Mouse (Mus musculus): ENCODE results near the gene Sphkap. TPM values are rescaled to one million over a fixed set of nuclear protein-coding genes. Genes with fewer than 3 reads are reported as not detected.

Gene Sphkap
- total RNA-seq, 2 experiments from 2014 or later, result 0.33 to 0.46 TPM

DNA sequence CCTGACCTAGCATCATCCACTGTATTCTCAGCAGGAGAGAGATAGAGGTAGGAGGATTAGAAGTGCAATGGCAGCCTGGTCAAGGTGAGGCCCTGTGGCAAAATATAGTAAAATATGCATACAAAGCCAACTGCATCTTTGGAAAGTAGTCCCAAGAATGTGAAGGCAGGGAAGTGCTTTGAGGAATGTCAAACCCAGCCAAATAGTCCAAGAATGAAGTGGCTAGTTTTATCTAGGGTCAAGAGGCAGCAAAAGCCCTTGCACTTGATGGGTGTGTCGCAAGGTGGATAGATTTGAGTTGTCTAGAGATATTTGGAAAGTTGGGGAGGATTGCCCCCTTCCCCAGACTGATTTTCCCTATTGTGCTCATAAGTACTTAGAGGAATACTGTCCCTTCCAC, 61.5 kb downstream of the Sphkap start:
- intact Hi-C loops (cut with DNase I), result no loop called here
- Histone ChIP-seq H3K4me3 (no peak overlapping the region), H3K27ac (no peak overlapping the region)
- DNase-seq, result no peak
- TF ChIP-seq CTCF (IDR thresholded peaks at IDR 0.05), result no peak

DNA sequence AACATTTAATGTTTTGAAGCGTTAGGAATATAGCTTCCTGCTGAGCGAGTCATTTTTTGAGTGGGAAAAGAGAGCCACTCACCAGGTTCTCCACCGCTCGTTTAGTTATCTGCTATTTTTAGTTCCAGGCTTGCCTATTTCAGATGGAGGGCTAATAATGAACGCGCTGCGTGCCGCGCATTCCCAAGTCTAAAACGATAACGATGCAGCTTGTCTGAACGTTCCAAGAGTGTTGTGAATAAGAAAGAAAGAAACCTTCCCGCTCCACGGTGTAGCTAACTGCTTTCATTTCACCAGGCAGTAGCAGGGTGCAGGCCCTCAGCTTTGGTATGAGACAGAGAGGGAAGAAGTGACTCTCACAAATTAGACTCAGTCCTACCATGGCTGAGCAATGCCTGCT, 62.4 kb downstream of the Sphkap start:
- no peak overlapping the region for H3K4me3 ChIP-seq
- intact Hi-C loops (cut with DNase I), result no loop called here
- no peak for DNase-seq
- TF ChIP-seq CTCF (IDR thresholded peaks at IDR 0.05), result no peak
- H3K27ac ChIP-seq, result no peak overlapping the region

DNA sequence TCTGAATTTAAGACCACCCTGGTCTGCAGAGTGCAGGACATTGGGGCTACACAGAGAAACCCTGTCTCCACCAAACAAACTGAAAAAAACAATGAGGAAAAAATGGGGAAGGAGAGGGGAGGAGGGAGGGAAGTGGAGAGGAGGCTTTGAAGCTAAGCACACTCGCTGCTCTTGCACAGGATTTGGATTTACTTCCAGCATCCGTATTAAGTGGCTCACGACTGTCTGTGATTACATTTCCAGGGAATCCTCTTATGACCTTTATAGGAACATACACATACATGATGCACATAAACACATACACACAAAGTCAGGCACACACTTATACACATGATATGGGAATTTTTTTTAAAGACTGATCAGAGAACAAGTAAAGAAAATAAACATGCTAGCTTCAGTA, 62.9 kb downstream of the Sphkap start:
- DNase-seq, result no peak
- TF ChIP-seq CTCF (IDR thresholded peaks at IDR 0.05), result no peak
- intact Hi-C loops (cut with DNase I), result no loop called here
- H3K4me3 ChIP-seq, result no peak overlapping the region
- H3K27ac ChIP-seq, result no peak overlapping the region

DNA sequence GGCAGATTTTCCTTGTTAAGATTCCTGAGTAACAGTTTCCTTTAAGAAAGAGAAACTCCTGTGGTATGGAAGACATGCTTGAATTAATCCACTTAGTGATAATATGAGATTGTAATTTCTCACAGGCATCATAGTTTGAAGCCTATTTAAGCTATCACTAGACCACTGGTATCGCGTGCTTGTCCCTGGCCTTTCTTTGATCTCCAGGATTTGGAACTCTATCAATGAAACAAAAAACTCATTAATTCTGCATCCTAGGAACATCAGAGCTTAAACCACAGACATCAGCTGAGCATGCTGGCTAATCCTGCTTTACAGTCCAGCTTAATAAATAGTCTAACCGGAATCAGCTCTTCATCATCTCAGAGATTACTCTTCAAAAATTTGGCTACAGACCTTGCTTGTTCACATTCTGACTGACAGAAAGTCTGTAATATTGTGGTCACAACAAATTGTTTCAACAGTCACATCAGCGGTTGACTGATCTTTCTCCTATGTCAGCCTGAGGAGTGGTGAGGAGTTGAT, 65.2 kb downstream of the Sphkap start:
- intact Hi-C loops (cut with DNase I), result no loop called here
- no peak overlapping the region for H3K4me3 ChIP-seq
- H3K27ac ChIP-seq, result no peak overlapping the region
- no peak for DNase-seq
- no peak for TF ChIP-seq CTCF (IDR thresholded peaks at IDR 0.05)

DNA sequence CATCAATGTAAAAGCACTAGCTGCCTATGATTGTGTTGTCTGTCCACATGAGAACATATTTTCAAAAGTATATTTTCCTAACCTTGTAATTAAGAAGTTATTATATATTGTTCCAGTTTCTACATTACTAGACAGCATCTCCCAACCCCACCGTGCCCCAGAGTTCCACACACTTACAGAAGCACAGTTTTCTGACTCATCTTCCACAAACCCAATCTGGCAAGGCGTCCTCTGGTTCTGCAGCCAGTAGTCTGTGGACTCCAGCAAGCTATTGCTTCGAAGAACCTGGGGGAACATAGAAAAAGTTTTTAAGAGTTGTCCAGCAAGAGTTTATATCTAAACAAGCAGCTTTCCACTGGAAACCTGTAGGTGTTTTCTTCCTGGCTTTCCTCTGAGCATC, 68.6 kb downstream of the Sphkap start:
- intact Hi-C loops (cut with DNase I), result no loop called here
- no peak for DNase-seq
- no peak for TF ChIP-seq CTCF (IDR thresholded peaks at IDR 0.05)
- H3K4me3 ChIP-seq, result no peak overlapping the region
- no peak overlapping the region for H3K27ac ChIP-seq

DNA sequence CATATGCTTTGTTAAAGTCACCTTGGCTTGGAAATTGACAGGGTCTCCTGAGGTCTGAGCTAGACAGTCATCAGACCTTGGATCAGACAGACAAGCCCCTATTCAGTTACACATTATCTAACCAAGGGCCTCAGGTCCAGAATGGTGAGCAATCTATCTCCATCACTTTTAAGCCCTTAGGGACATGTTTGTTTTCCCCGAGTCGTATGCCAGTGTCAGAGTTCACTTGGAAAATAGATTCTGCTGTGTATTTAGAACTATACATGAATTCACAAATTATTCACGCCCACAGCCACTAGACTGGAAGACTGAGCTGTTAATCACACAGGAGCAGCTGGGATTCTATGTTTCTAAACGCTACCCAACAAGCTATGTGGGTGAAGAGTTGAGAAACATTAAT, 91.1 kb downstream of the Sphkap start:
- H3K27ac ChIP-seq, result no peak overlapping the region
- H3K4me3 ChIP-seq, result no peak overlapping the region
- no peak for TF ChIP-seq CTCF (IDR thresholded peaks at IDR 0.05)
- intact Hi-C loops (cut with DNase I), result no loop called here
- DNase-seq, result no peak

- DNase-seq, result no peak
- intact Hi-C loops (cut with DNase I), result no loop called here
- Histone ChIP-seq H3K4me3 (no peak overlapping the region), H3K27ac (no peak overlapping the region)
- TF ChIP-seq CTCF (IDR thresholded peaks at IDR 0.05), result no peak
Observed at GRCm38 (mm10) chr1:83315146-83315545, 92.9 kb downstream of the Sphkap start.

- H3K4me3 ChIP-seq, result no peak overlapping the region
- DNase-seq, result no peak
- no peak for TF ChIP-seq CTCF (IDR thresholded peaks at IDR 0.05)
- H3K27ac ChIP-seq, result no peak overlapping the region
- intact Hi-C loops (cut with DNase I), result no loop called here
Observed at GRCm38 (mm10) chr1:83311607-83312295, 96.2 kb downstream of the Sphkap start.

DNA sequence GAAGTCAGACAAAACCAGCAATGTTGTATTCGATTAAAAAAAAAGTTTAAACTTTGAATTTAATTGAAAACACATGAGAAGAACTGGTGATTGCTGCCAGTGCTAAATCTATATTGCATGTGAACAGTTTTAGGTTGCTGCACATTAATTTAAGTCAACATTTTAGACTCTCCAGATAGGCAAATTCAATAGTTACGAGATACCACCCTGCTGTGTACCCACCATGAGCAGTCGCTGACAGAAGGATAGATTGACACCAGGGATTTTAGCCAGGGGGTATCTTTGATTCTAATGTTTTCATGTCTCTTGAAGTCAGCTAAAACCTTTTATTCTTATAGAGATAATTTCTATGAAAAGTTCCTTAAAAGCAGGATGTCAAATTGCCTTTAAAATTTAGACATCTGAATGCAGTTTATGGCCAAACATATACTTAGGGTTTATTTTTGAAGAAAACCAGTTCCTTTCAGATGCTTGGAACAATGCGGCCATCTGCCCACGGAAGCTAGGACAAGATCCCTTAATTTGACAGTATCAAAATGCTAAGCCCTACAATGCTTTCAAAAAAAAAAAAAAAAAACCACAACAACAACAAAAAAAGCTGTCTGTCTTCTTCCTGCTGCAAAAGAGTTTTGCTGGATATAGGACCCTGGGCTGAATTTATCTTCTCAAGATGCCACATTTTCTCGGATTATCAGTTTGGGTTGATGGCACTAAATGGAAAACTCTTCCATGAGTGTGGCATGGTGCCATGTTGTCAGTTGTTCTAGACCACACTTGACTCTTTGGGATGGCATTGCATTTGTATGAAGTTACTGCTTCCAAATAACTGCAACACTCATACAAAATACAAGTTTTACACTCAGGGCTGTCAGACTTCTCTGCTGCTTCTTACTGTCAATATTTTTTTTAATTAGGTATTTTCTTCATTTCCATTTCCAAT, 110.6 kb downstream of the Sphkap start:
- Histone ChIP-seq H3K27ac (no peak overlapping the region), H3K4me3 (no peak overlapping the region)
- no peak for TF ChIP-seq CTCF (IDR thresholded peaks at IDR 0.05)
- intact Hi-C loops (cut with DNase I), result no loop called here
- DNase-seq, result no peak

DNA sequence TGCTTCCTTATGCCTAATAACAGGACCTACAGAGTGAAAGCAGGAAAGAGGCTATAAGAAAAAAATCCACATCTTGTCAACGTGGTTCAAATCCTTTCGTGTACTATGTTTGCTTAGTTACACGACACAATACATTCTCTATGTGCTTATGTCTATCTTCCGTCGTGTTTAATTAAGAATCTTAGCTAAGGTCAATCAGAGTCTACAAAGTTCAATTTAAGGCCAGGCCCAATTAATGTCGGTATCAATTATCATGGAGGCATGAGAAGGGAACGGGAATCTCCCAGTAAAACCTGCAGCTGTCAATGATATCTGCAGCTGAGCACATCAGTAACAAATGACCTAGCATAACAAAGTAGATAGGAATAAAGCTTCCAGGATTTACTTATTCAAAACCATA, 122.1 kb downstream of the Sphkap start:
- Histone ChIP-seq H3K4me3 (no peak overlapping the region), H3K27ac (no peak overlapping the region)
- intact Hi-C loops (cut with DNase I), result no loop called here
- TF ChIP-seq CTCF (IDR thresholded peaks at IDR 0.05), result no peak
- DNase-seq, result no peak

DNA sequence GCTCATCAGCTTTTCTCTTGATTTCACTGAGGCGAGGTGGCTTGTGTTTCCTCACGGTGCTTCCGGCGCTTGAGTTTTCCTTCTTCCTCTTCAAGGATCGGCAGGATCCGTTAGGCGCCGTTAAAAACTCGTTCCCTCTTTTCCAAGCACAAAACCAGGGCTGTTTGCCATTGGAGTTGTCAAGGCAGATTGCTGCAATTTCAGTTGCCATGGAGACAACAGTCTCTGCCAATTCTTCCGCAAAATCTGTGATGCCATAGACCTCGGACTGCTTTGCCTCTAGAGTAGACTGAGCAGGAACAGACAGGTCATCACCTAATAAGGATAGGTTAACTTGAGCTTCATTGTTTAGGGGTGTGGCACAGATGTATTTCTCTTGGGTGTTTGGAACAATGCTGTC, 131.0 kb downstream of the Sphkap start:
- TF ChIP-seq CTCF (IDR thresholded peaks at IDR 0.05), result no peak
- Histone ChIP-seq H3K27ac (no peak overlapping the region), H3K4me3 (no peak overlapping the region)
- intact Hi-C loops (cut with DNase I), result no loop called here
- peak; percentile 29 for DNase-seq

- peak; percentile 19 for DNase-seq
- TF ChIP-seq CTCF (IDR thresholded peaks at IDR 0.05), result no peak
- Histone ChIP-seq H3K4me3 (no peak overlapping the region), H3K27ac (no peak overlapping the region)
- intact Hi-C loops (cut with DNase I), result no loop called here
Observed at GRCm38 (mm10) chr1:83276637-83277036, 131.4 kb downstream of the Sphkap start.

DNA sequence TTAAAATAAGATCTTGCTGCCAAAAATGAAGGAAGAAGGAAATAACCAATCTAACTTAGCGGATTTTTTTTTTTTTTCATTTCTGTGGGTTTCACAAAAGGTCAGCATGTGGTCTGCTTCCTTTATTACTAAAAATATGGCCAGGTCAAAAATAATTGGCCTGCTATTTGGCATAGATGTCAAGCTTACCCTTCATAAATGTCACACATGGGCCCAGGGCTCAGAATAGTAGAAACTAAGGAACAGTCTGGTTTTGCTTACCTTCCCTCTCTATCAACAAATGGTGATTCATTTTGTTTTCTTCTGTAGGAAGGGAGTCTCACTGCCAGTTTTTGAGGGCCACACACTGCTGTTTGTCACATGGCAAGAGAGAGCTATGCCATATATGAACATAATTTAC, 156.3 kb downstream of the Sphkap start:
- no peak for TF ChIP-seq CTCF (IDR thresholded peaks at IDR 0.05)
- intact Hi-C loops (cut with DNase I), result no loop called here
- no peak overlapping the region for H3K27ac ChIP-seq
- no peak overlapping the region for H3K4me3 ChIP-seq
- DNase-seq, result no peak

All from gastrocnemius, adult 2 months (tissue).